ENCODE assay signal across 16 mouse cellular contexts in the genomic region with DNA sequence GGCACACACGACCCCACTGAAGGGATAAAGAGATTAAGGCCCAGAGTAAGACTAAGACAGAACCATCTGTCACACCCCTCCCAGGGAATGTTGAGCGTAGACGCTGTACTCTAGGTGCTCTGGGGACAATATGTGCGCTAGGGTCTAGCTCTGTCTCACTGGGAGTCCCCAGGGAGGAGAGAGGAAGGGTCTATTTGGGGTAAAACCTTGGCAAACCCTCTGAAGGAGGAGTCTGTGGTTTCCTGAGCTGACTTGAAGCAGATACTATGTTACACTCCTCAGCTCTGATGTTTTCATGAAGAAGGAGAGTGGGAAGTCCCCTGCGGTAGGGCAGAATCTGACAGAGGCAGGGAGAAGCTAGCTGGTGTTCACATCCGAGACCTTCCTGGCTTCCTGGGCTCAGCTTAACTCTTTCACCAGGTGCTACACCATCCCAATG. TPM values are rescaled to one million over a fixed set of nuclear protein-coding genes. Genes with fewer than 3 reads are reported as not detected.
DNase-seq lines count a peak whose midpoint lies in the region; ATAC-seq lines count a peak whose summit lies in the region.
"Had no signal": no experiment of that assay in that cellular context is flagged by ENCODE, and none has a peak within 500 bp of the region (broad histone marks: within the 10 kb centered on the region; RNA-seq: fewer than 3 reads in every experiment).

No protein-coding gene starts in this region.

- DNase-seq in heart, embryonic 10.5 days (ENCODE audit: low spot score): no peak
- no peak for DNase-seq in heart, postnatal 25 days (ENCODE audit: low spot score)
- DNase-seq in lung, postnatal 4 days: no peak
- peak; percentile 53 for DNase-seq in retina, postnatal 7 days (ENCODE audit: low read depth, low spot score)
- DNase-seq in urinary bladder, postnatal 10 days (ENCODE audit: low spot score): no peak
- DNase-seq in yolk sac, embryonic 10.5 days (ENCODE audit: low spot score): no peak
- DNase-seq: adrenal gland, postnatal 36 days; cerebellum, adult 9-10 months; thymus, postnatal 36 days had no signal

- peak overlapping the region; percentile 84 for H3K27ac ChIP-seq in heart, embryonic 10.5 days
- peak overlapping the region; percentile 85 for H3K27ac ChIP-seq in lung, embryonic 16.5 days (ENCODE audit: low read length)
- peak overlapping the region; percentile 62 for H3K27ac ChIP-seq in heart, embryonic 16.5 days (ENCODE audit: low read length)
- H3K27ac ChIP-seq: embryonic facial prominence, embryonic 13.5 days; limb, embryonic 12.5 days had no signal

- WGBS in heart, embryonic 10.5 days: 34% methylated on average over 6 of the region's 6 CpGs
- WGBS in lung, embryonic 16.5 days: 38% methylated on average over 6 of the region's 6 CpGs
- 40% methylated on average over 6 of the region's 6 CpGs for WGBS in heart, embryonic 16.5 days

- intact Hi-C loops in heart, postnatal 25 days (cut with DNase I): no loop called here

- H3K4me3 ChIP-seq in heart, embryonic 10.5 days: no peak overlapping the region
- no peak overlapping the region for H3K4me3 ChIP-seq in lung, embryonic 16.5 days (ENCODE audit: low read length)
- no peak overlapping the region for H3K4me3 ChIP-seq in heart, embryonic 16.5 days (ENCODE audit: low read length)
- H3K4me3 ChIP-seq: embryonic facial prominence, embryonic 13.5 days; limb, embryonic 12.5 days had no signal

- no peak for ATAC-seq in lung, embryonic 16.5 days (ENCODE audit: low read depth)
- ATAC-seq in heart, embryonic 16.5 days (replicated peaks; ENCODE audit: extremely low read depth, insufficient read depth, low FRiP score): no peak
- ATAC-seq: hindbrain, embryonic 16.5 days; Patski had no signal

- H3K4me1 ChIP-seq in heart, embryonic 10.5 days: peaks cover 74% of the 10 kb centered on the region
- peaks cover 59% of the 10 kb centered on the region for H3K4me1 ChIP-seq in lung, embryonic 16.5 days (replicated peaks; ENCODE audit: control insufficient read depth, insufficient read depth, low read length)
- peaks cover 49% of the 10 kb centered on the region for H3K4me1 ChIP-seq in heart, embryonic 16.5 days (ENCODE audit: control insufficient read depth, insufficient read depth, low read length)

- no peaks in the 10 kb centered on the region for H3K36me3 ChIP-seq in heart, embryonic 10.5 days
- no peaks in the 10 kb centered on the region for H3K36me3 ChIP-seq in lung, embryonic 16.5 days (ENCODE audit: control insufficient read depth, insufficient read depth, low read length)
- no peaks in the 10 kb centered on the region for H3K36me3 ChIP-seq in heart, embryonic 16.5 days (ENCODE audit: control insufficient read depth, insufficient read depth)
- H3K36me3 ChIP-seq: embryonic facial prominence, embryonic 13.5 days; limb, embryonic 12.5 days had no signal

- no peaks in the 10 kb centered on the region for H3K9me3 ChIP-seq in heart, embryonic 10.5 days
- H3K9me3 ChIP-seq in lung, embryonic 16.5 days (ENCODE audit: control insufficient read depth, low read length): no peaks in the 10 kb centered on the region
- no peaks in the 10 kb centered on the region for H3K9me3 ChIP-seq in heart, embryonic 16.5 days (replicated peaks; ENCODE audit: control insufficient read depth, low read length)
- H3K9me3 ChIP-seq: embryonic facial prominence, embryonic 13.5 days; limb, embryonic 12.5 days had no signal

- peak overlapping the region; percentile 3 for H3K9ac ChIP-seq in lung, embryonic 16.5 days (ENCODE audit: low read length)
- H3K9ac ChIP-seq in heart, embryonic 16.5 days (ENCODE audit: low read length): no peak overlapping the region
- H3K9ac ChIP-seq: embryonic facial prominence, embryonic 13.5 days; limb, embryonic 12.5 days had no signal

- no peak overlapping the region for H3K4me2 ChIP-seq in lung, embryonic 16.5 days (ENCODE audit: low read depth, low read length)
- H3K4me2 ChIP-seq in heart, embryonic 16.5 days (ENCODE audit: low read depth, low read length): 0 out of 2 replicates have a peak overlapping the region, but pooled peaks have one; percentile 11
- H3K4me2 ChIP-seq: embryonic facial prominence, embryonic 13.5 days; limb, embryonic 12.5 days had no signal

- peaks cover 10% of the 10 kb centered on the region; the same call in 1 of the 2 replicates for H3K27me3 ChIP-seq in heart, embryonic 10.5 days (ENCODE audit: insufficient read depth, poor library complexity, severe bottlenecking)
- no peaks in the 10 kb centered on the region for H3K27me3 ChIP-seq in lung, embryonic 16.5 days (ENCODE audit: control insufficient read depth, insufficient read depth, low read depth, low read length)
- 0 out of 2 replicates have a peak, but pooled peaks cover 2% of the 10 kb centered on the region for H3K27me3 ChIP-seq in heart, embryonic 16.5 days (ENCODE audit: control insufficient read depth, insufficient read depth, low read length)

RNA-seq across cellular contexts. Expression of a gene that starts 8.3 kb away (rescaled TPM):
- 5.7 and 8.2 TPM in 2 replicates for polyA plus RNA-seq in heart, embryonic 10.5 days (2016; fragmentation: Nextera tagmentation; extraction: Ambion mirVana)
- total RNA-seq in heart, postnatal 25 days (2021): 1 to 10 TPM; 7.8 to 9.9 TPM
- polyA plus RNA-seq in lung, embryonic 16.5 days (2015; fragmentation: Nextera tagmentation; extraction: Ambion mirVana): 11.7 and 12.4 TPM in 2 replicates
- 14.9 and 15.0 TPM in 2 replicates for polyA plus RNA-seq in heart, embryonic 16.5 days (2015; fragmentation: Nextera tagmentation; extraction: Ambion mirVana)
- total RNA-seq: megakaryocyte progenitor cell, adult 5-6 weeks had no signal
